Mouse (Mus musculus) ES-Bruce4 (cell line): Measurements from ENCODE around the gene Pakap.

Experiments
- CTCF ChIP-seq: IDR thresholded peaks from one replicate; pipeline ENCODE4 v1.8.1; 2011; ENCODE audit warnings: low read depth, low read length
- EP300 ChIP-seq: IDR thresholded peaks from 2 replicates; pipeline ENCODE4 v1.6.1; 2011; ENCODE audit warnings: low read depth, low read length; ENCODE audit not compliant: insufficient read depth

DNA sequence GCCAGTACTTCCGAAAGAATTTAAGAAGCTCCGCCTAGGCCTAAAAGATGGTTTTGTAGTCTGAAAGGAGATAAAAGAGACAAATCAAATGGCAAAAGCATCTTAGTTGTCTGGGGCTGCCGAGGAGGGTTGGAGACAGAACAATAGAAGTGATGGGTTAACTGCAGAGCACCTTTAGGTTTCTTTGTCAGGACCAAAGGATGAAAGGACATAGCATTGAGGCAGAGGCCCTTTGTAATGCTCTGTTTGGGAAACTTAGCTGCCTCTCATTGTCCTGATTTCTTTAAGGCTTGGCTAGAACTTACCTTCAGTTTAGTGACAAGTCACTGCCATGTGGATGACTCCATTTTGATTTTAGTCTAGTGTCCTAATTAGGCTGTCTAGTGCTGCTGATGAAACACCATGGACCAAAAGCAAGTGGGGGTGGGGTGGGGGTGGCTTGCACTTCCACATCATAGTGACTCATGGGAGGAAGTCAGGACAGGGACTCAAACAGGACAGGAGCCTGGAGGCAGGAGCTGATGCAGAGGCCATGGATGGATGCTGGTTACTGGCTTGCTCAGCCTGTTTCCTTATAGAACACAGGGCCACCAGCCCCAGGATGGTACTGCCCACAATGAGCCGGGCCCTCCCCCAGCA lies 202.3 kb downstream of the Pakap start:
- no peak for TF ChIP-seq CTCF
- TF ChIP-seq EP300: 0 out of 2 replicates have a peak, but pooled peaks have one; percentile 67
